Mouse (Mus musculus) myocyte (in vitro differentiated cells): ENCODE data around the gene Parp9. TPM values are rescaled to one million over a fixed set of nuclear protein-coding genes. Genes with fewer than 3 reads are reported as not detected.
A peak's percentile ranks its signal among the peaks of the same experiment; 100 is the strongest.

ENCODE experiments used
- H3K27me3 ChIP-seq: one replicate; pipeline ENCODE4 v1.6.1; 2011; ENCODE audit not compliant: control insufficient read depth, insufficient read depth, insufficient read length
- H3K36me3 ChIP-seq: one replicate; pipeline ENCODE4 v1.6.1; 2011; ENCODE audit not compliant: control insufficient read depth, insufficient read depth
- H3K4me2 ChIP-seq: one replicate; pipeline ENCODE4 v1.6.1; 2011; ENCODE audit warnings: low read depth, control low read depth
- H3K4me3 ChIP-seq: one replicate; pipeline ENCODE4 v1.5.1; 2011; ENCODE audit warnings: mild to moderate bottlenecking, control low read depth, moderate library complexity
- H3K79me2 ChIP-seq: one replicate; pipeline ENCODE4 v1.6.1; 2011; ENCODE audit not compliant: control insufficient read depth, insufficient read depth
- H3ac ChIP-seq: one replicate; pipeline ENCODE4 v1.6.1; 2011; ENCODE audit not compliant: control insufficient read depth, insufficient read length
- CEBPB ChIP-seq: IDR thresholded peaks from 2 replicates; pipeline ENCODE4 v1.6.1; 2011; ENCODE audit warnings: mild to moderate bottlenecking, moderate library complexity; ENCODE audit not compliant: poor library complexity, insufficient read depth, severe bottlenecking
- E2F4 ChIP-seq: IDR thresholded peaks from one replicate; pipeline ENCODE4 v1.6.1; 2011; ENCODE audit warnings: mild to moderate bottlenecking, control low read depth, moderate library complexity; ENCODE audit not compliant: insufficient read depth
- MAX ChIP-seq: IDR thresholded peaks from one replicate; pipeline ENCODE4 v1.6.1; 2011; ENCODE audit warnings: low read depth, mild to moderate bottlenecking, control low read depth
- MYOD1 ChIP-seq, 3 experiments: IDR thresholded peaks; one replicate each; pipeline ENCODE4 v1.6.1; 2011; ENCODE audit warnings: control low read depth in 2 of 3, low read depth in 2 of 3, mild to moderate bottlenecking in 2 of 3, moderate library complexity in 1 of 3; ENCODE audit not compliant: insufficient read length in 2 of 3, control insufficient read depth in 1 of 3
- MYOG ChIP-seq, 3 experiments: IDR thresholded peaks; one replicate each; pipeline ENCODE4 v1.6.1; 2011; ENCODE audit warnings: control low read depth in 2 of 3, low read depth in 2 of 3, mild to moderate bottlenecking in 2 of 3; ENCODE audit not compliant: insufficient read length in 2 of 3, control insufficient read depth in 1 of 3, insufficient read depth in 1 of 3
- POLR2A ChIP-seq: IDR thresholded peaks from one replicate; pipeline ENCODE4 v1.6.1; 2011; ENCODE audit warnings: low read depth, mild to moderate bottlenecking, control low read depth, moderate library complexity; ENCODE audit not compliant: insufficient read length
- POLR2AphosphoS2 ChIP-seq: IDR thresholded peaks from one replicate; pipeline ENCODE4 v1.6.1; 2011; ENCODE audit warnings: low read depth, control low read depth; ENCODE audit not compliant: insufficient read length
- REST ChIP-seq: IDR thresholded peaks from one replicate; pipeline ENCODE4 v1.6.1; 2011; ENCODE audit warnings: mild to moderate bottlenecking, control low read depth, moderate library complexity; ENCODE audit not compliant: insufficient read depth, insufficient read length
- SRF ChIP-seq: IDR thresholded peaks from one replicate; pipeline ENCODE4 v1.6.1; 2011; ENCODE audit warnings: low read depth; ENCODE audit not compliant: control insufficient read depth, insufficient read length
- TCF12 ChIP-seq: IDR thresholded peaks from one replicate; pipeline ENCODE4 v1.6.1; 2011; ENCODE audit warnings: mild to moderate bottlenecking, control low read depth; ENCODE audit not compliant: poor library complexity, insufficient read depth, severe bottlenecking
- TCF3 ChIP-seq: IDR thresholded peaks from one replicate; pipeline ENCODE4 v1.6.1; 2011; ENCODE audit warnings: low read depth, control low read depth; ENCODE audit not compliant: insufficient read length
- USF1 ChIP-seq: IDR thresholded peaks from one replicate; pipeline ENCODE4 v1.6.1; 2011; ENCODE audit warnings: low read depth, mild to moderate bottlenecking, control low read depth, moderate library complexity
- polyA plus RNA-seq: library from polyadenylated mRNA; unstranded; fragments of >200 nt; fragmentation: generic; extraction: Trizol; gene quantifications from one replicate; pipeline ENCODE4 v1.2.1, GENCODE M21; 2012; ENCODE audit warnings: missing spikeins

Gene Parp9
- polyA plus RNA-seq, 1 experiment, result 1.2 TPM

DNA sequence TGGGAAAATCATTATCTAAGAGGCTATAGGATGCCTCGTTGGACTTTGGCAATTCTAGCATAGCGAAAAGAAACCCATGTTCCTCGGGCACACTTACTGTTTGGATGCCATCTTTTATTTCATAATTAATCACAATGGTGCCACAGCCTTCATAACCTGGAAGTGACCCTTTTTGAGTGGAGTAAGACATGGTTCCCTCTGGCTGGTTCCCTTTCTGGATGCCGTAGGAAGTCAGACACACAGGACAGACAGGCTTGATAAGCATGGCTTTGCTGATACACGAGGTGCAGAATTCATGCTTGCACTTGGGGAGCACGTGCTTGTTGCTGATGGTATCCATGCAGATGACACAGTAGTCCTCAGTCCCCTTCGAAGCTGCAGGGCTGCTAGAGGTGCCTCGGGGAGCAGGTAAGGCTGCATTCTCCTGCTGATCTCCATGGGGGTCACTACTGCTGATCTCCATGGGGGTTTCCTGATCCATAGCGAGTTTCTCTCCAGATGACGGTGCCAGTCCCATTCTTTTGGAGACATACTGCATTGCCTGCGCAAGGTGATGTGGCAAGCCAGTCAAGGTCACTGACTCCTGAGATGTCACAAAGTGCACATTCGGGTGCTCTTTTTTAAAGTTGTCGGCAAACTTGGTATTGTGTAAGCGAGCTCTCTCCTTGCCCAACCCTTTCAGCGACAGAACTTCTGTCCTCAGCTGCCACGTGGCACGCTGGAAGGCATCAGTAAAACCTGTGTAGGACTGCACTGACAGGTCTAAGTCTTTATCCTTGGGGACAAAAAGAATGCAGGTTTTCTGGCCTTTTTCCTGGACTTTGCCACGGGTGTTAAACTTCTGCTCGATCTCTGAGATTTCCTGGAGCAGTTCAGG is 5.9 kb upstream of the Parp9 start:
- no peaks in the 10 kb centered on the region for H3K36me3 ChIP-seq
- TF ChIP-seq REST, result no peak

DNA sequence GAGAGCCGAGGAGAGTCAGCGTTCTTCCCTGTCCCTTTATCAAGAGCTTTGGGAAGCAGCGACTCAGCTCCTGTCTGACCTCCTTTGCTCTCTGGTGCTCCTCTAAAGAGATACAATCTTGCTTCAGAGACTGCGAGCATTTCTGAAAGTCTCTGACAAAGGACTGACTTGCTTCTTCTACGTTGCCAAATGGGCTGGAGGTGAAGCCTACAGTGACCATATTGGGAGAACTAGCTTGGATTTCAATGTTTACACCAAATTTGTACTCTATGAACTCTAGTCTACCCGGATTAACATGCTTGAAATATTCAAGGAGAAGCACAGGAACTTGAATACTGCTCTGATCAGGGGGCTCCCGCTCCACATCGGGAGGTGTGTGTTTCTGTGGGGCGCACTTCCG is 5.1 kb upstream of the Parp9 start:
- H3K4me2 ChIP-seq, result no peak overlapping the region
- no peaks in the 10 kb centered on the region for H3K36me3 ChIP-seq
- no peaks in the 10 kb centered on the region for H3K27me3 ChIP-seq
- no peaks in the 10 kb centered on the region for H3K79me2 ChIP-seq
- no peak overlapping the region for H3K4me3 ChIP-seq
- H3ac ChIP-seq, result no peak overlapping the region
- TF ChIP-seq CEBPB (no peak), POLR2A (no peak), E2F4 (no peak), REST (no peak), TCF12 (no peak), POLR2AphosphoS2 (no peak)

More for the DNA sequence above, 5.9 kb upstream of the Parp9 start:
- no peak overlapping the region for H3K4me2 ChIP-seq
- H3K4me3 ChIP-seq, result no peak overlapping the region
- H3ac ChIP-seq, result no peak overlapping the region
- no peaks in the 10 kb centered on the region for H3K27me3 ChIP-seq
- H3K79me2 ChIP-seq, result no peaks in the 10 kb centered on the region

GRCm38 (mm10) chr16:35939261-35939660 is 991 bp downstream of the Parp9 start:
- Histone ChIP-seq H3K4me2 (peak overlapping the region; percentile 86), H3K36me3 (no peaks in the 10 kb centered on the region), H3K4me3 (peak overlapping the region; percentile 75), H3ac (no peak overlapping the region), H3K27me3 (no peaks in the 10 kb centered on the region), H3K79me2 (no peaks in the 10 kb centered on the region)
- TF ChIP-seq MYOG (IDR thresholded peaks at IDR 0.05; ENCODE audit: control insufficient read depth in 1 of 3, insufficient read depth in 1 of 3, insufficient read length in 2 of 3, low read depth in 2 of 3) (no peak), TCF12 (no peak), POLR2A (no peak), TCF3 (no peak), SRF (no peak), MYOD1 (IDR thresholded peaks at IDR 0.05; ENCODE audit: control insufficient read depth in 1 of 3, insufficient read length in 2 of 3, low read depth in 2 of 3) (no peak), USF1 (no peak), CEBPB (no peak), MAX (no peak), E2F4 (no peak), REST (no peak), POLR2AphosphoS2 (no peak)

DNA sequence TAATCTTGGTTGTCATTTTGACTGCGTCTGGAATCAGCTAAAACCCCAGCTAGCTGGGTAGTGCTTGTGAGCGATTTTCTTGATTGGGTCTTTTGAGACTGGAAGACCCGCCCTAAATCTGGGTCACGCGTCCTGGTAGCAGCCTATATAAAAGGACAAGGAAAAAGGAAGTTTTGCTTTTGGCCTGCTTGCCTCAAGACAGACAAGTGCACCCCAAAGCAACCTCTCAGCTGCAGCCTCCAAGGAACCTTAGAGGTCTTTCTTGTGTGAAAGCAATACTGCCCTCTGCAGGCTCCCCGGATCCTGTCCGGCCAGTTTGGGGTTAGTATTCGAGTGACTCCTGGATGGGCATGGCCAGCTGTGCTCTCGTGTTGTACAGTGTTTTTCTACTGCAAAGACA is 1.4 kb downstream of the Parp9 start:
- Histone ChIP-seq H3K36me3 (no peaks in the 10 kb centered on the region), H3K79me2 (no peaks in the 10 kb centered on the region), H3ac (no peak overlapping the region), H3K4me3 (peak overlapping the region; percentile 75), H3K4me2 (peak overlapping the region; percentile 86), H3K27me3 (no peaks in the 10 kb centered on the region)
- TF ChIP-seq USF1 (peak; percentile 71), REST (no peak), SRF (no peak), TCF12 (no peak), E2F4 (no peak), MYOD1 (IDR thresholded peaks at IDR 0.05; ENCODE audit: control insufficient read depth in 1 of 3, insufficient read length in 2 of 3, low read depth in 2 of 3) (peak in 2 of 3 experiments; percentile 16 to 42), MYOG (IDR thresholded peaks at IDR 0.05; ENCODE audit: control insufficient read depth in 1 of 3, insufficient read depth in 1 of 3, insufficient read length in 2 of 3, low read depth in 2 of 3) (no peak), POLR2AphosphoS2 (no peak)

DNA sequence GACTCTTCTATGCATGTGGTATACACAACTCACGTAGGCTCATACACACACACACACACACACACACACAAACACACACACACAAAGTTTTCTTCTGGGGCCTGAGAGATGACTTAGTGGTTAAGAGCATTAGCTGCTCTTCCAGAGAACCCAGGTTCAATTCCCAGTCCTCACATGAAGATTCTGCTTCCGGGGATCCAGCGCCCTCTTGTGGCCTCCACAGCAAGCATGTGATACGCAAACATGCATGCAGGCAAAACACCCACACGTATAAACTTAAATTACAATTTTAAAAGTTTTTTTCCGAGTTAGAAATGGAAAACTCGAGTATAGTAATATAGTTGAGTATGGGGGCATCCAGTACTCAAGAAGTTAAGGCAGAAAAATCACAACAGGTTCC is 3.1 kb downstream of the Parp9 start:
- H3K4me3 ChIP-seq, result no peak overlapping the region
- no peaks in the 10 kb centered on the region for H3K79me2 ChIP-seq
- no peak overlapping the region for H3ac ChIP-seq
- H3K36me3 ChIP-seq, result no peaks in the 10 kb centered on the region
- no peaks in the 10 kb centered on the region for H3K27me3 ChIP-seq
- H3K4me2 ChIP-seq, result no peak overlapping the region
- no peak for TF ChIP-seq MYOG (IDR thresholded peaks at IDR 0.05; ENCODE audit: control insufficient read depth in 1 of 3, insufficient read depth in 1 of 3, insufficient read length in 2 of 3, low read depth in 2 of 3)
- TF ChIP-seq TCF12, result no peak
- TF ChIP-seq POLR2AphosphoS2, result no peak
- TF ChIP-seq TCF3, result no peak
- no peak for TF ChIP-seq SRF
- no peak for TF ChIP-seq REST
- TF ChIP-seq MYOD1 (IDR thresholded peaks at IDR 0.05; ENCODE audit: control insufficient read depth in 1 of 3, insufficient read length in 2 of 3, low read depth in 2 of 3), result no peak
- no peak for TF ChIP-seq MAX
- no peak for TF ChIP-seq E2F4
- TF ChIP-seq POLR2A, result no peak
- TF ChIP-seq CEBPB, result no peak
- TF ChIP-seq USF1, result no peak
